Mouse (Mus musculus) midbrain, postnatal 0 days (tissue): ENCODE data around the gene Fas. TPM values are rescaled to one million over a fixed set of nuclear protein-coding genes. Genes with fewer than 3 reads are reported as not detected.

ENCODE experiments used
- ATAC-seq: fragments of 200-750 bp; cut with Nextera tagmentation; 2 replicates; pipeline ENCODE4 v1.8.0; 2017; ENCODE audit warnings: moderate number of reproducible peaks, mild to moderate bottlenecking, moderate TSS enrichment, moderate library complexity; ENCODE audit not compliant: low FRiP score
- DNase-seq: peaks from one replicate; pipeline ENCODE4 v3.0.0-alpha.2; 2015; ENCODE audit warnings: low spot score
- H3K27ac ChIP-seq: fragments of 300-500 bp; sonication (generic); 2 replicates; pipeline ENCODE4 v1.5.1; 2014; ENCODE audit warnings: low read depth, mild to moderate bottlenecking, low read length, mixed read lengths
- H3K27me3 ChIP-seq: fragments of 300-500 bp; sonication (generic); 2 replicates; pipeline ENCODE4 v1.6.1; 2014; ENCODE audit warnings: low read length, control low read depth, mixed read lengths; ENCODE audit not compliant: insufficient read depth
- H3K36me3 ChIP-seq: fragments of 300-500 bp; sonication (generic); 2 replicates; pipeline ENCODE4 v1.6.1; 2014; ENCODE audit warnings: low read length, control low read depth, mixed read lengths; ENCODE audit not compliant: insufficient read depth
- H3K4me1 ChIP-seq: fragments of 300-500 bp; sonication (generic); 2 replicates; pipeline ENCODE4 v1.6.1; 2014; ENCODE audit warnings: mild to moderate bottlenecking, control low read depth, antibody characterized with exemption, low read length, mixed read lengths; ENCODE audit not compliant: insufficient read depth
- H3K4me2 ChIP-seq: fragments of 300-500 bp; sonication (generic); 2 replicates; pipeline ENCODE4 v1.6.1; 2014; ENCODE audit warnings: low read depth, mild to moderate bottlenecking, low read length, mixed read lengths; ENCODE audit not compliant: poor library complexity, severe bottlenecking
- H3K4me3 ChIP-seq: fragments of 300-500 bp; sonication (generic); 2 replicates; pipeline ENCODE4 v1.5.1; 2014; ENCODE audit warnings: low read depth, mild to moderate bottlenecking, low read length, moderate library complexity
- H3K9ac ChIP-seq: fragments of 300-500 bp; sonication (generic); replicated peaks from 2 replicates; pipeline ENCODE4 v1.6.1; 2014; ENCODE audit warnings: mild to moderate bottlenecking, low read length, moderate library complexity, mixed read lengths; ENCODE audit not compliant: poor library complexity, severe bottlenecking
- H3K9me3 ChIP-seq: fragments of 300-500 bp; sonication (generic); 2 replicates; pipeline ENCODE4 v1.6.1; 2016; ENCODE audit warnings: low read length, control low read depth
- CTCF ChIP-seq: IDR thresholded peaks from 2 replicates; pipeline ENCODE4 v1.5.1; 2016; ENCODE audit warnings: antibody characterized with exemption, mild to moderate bottlenecking
- WGBS: fragments of 180-500 bp; shearing (Covaris S2); extraction: QIAGEN DNeasy Blood & Tissue Kit; methylation state at CpG from one replicate; pipeline ENCODE4 v1.1.7; 2014; 5-methylcytosine and 5-hydroxymethylcytosine counted together
- polyA plus RNA-seq: library from polyadenylated mRNA; unstranded; fragments of >200 nt; fragmentation: Nextera tagmentation; extraction: Ambion mirVana; gene quantifications from 2 replicates; pipeline ENCODE4 v1.2.1, GENCODE M21; 2015
- total RNA-seq: library from RNA; depleted of rRNA; stranded (reverse); fragments of >200 nt; gene quantifications from 2 replicates; pipeline ENCODE4 v1.2.3, GENCODE M21; 2014

Gene Fas
- total and polyA plus RNA-seq, 2 experiments from 2014 or later, result 0.66 to 1.9 TPM

GRCm38 (mm10) chr19:34278078-34278477, 12.4 kb upstream of the Fas start:
- H3K4me2 ChIP-seq, result no peak overlapping the region
- no peaks in the 10 kb centered on the region for H3K36me3 ChIP-seq
- peak; percentile 10 for DNase-seq
- no peak overlapping the region for H3K4me3 ChIP-seq
- no peaks in the 10 kb centered on the region for H3K9me3 ChIP-seq
- H3K4me1 ChIP-seq, result no peaks in the 10 kb centered on the region
- H3K27ac ChIP-seq, result no peak overlapping the region
- no peak overlapping the region for H3K9ac ChIP-seq
- no peak for TF ChIP-seq CTCF
- H3K27me3 ChIP-seq, result no peaks in the 10 kb centered on the region
- 62% methylated on average over 3 of the region's 3 CpGs for WGBS
- ATAC-seq, result no peak

- H3K27me3 ChIP-seq, result no peaks in the 10 kb centered on the region
- no peak overlapping the region for H3K4me3 ChIP-seq
- TF ChIP-seq CTCF, result no peak
- no peak overlapping the region for H3K9ac ChIP-seq
- ATAC-seq (no peak), DNase-seq (no peak)
- H3K4me1 ChIP-seq, result no peaks in the 10 kb centered on the region
- 89% methylated on average over 6 of the region's 6 CpGs for WGBS
- no peaks in the 10 kb centered on the region for H3K36me3 ChIP-seq
- no peak overlapping the region for H3K27ac ChIP-seq
- H3K9me3 ChIP-seq, result no peaks in the 10 kb centered on the region
- no peak overlapping the region for H3K4me2 ChIP-seq
Measured at GRCm38 (mm10) chr19:34283614-34284013, 6.9 kb upstream of the Fas start.

- no peak overlapping the region for H3K27ac ChIP-seq
- no peak for ATAC-seq
- H3K4me3 ChIP-seq, result no peak overlapping the region
- no peak overlapping the region for H3K9ac ChIP-seq
- no peaks in the 10 kb centered on the region for H3K36me3 ChIP-seq
- WGBS, result 58% methylated on average over 10 of the region's 10 CpGs
- peak; percentile 12 for DNase-seq
- H3K4me2 ChIP-seq, result peak overlapping the region; percentile 24; the same call in 1 of the 2 replicates
- H3K27me3 ChIP-seq, result no peaks in the 10 kb centered on the region
- no peaks in the 10 kb centered on the region for H3K4me1 ChIP-seq
- TF ChIP-seq CTCF, result peak; percentile 45
- no peaks in the 10 kb centered on the region for H3K9me3 ChIP-seq
Measured at GRCm38 (mm10) chr19:34284383-34284782, 6.1 kb upstream of the Fas start.

- no peak for TF ChIP-seq CTCF
- Histone ChIP-seq H3K27ac (no peak overlapping the region), H3K27me3 (no peaks in the 10 kb centered on the region), H3K36me3 (no peaks in the 10 kb centered on the region), H3K9me3 (no peaks in the 10 kb centered on the region), H3K4me2 (no peak overlapping the region), H3K4me1 (no peaks in the 10 kb centered on the region), H3K4me3 (no peak overlapping the region), H3K9ac (no peak overlapping the region)
- DNase-seq (no peak), ATAC-seq (no peak)
- WGBS, result 53% methylated on average over 2 of the region's 2 CpGs
Measured at GRCm38 (mm10) chr19:34284826-34285225, 5.6 kb upstream of the Fas start.

- no peak for TF ChIP-seq CTCF
Measured at GRCm38 (mm10) chr19:34287221-34287620, 3.2 kb upstream of the Fas start.

GRCm38 (mm10) chr19:34287656-34288415, 2.6 kb upstream of the Fas start:
- Histone ChIP-seq H3K36me3 (no peaks in the 10 kb centered on the region), H3K9ac (no peak overlapping the region), H3K9me3 (no peaks in the 10 kb centered on the region), H3K27me3 (0 out of 2 replicates have a peak, but pooled peaks cover 7% of the 10 kb centered on the region), H3K4me2 (no peak overlapping the region), H3K4me1 (peaks cover 10% of the 10 kb centered on the region; the same call in 1 of the 2 replicates), H3K4me3 (no peak overlapping the region), H3K27ac (no peak overlapping the region)
- WGBS, result 91% methylated on average over 13 of the region's 13 CpGs
- no peak for TF ChIP-seq CTCF
- ATAC-seq (no peak), DNase-seq (no peak)

More at GRCm38 (mm10) chr19:34287221-34287620, 3.2 kb upstream of the Fas start:
- no peak overlapping the region for H3K9ac ChIP-seq
- DNase-seq (no peak), ATAC-seq (no peak)
- H3K27me3 ChIP-seq, result 0 out of 2 replicates have a peak, but pooled peaks cover 6% of the 10 kb centered on the region
- no peak overlapping the region for H3K4me2 ChIP-seq
- H3K4me1 ChIP-seq, result peaks cover 10% of the 10 kb centered on the region; the same call in 1 of the 2 replicates
- H3K36me3 ChIP-seq, result no peaks in the 10 kb centered on the region
- H3K4me3 ChIP-seq, result no peak overlapping the region
- H3K27ac ChIP-seq, result no peak overlapping the region
- no peaks in the 10 kb centered on the region for H3K9me3 ChIP-seq
